Mouse (Mus musculus) kidney, embryonic 15.5 days (tissue): ENCODE measurements around the gene Card6. TPM values are rescaled to one million over a fixed set of nuclear protein-coding genes. Genes with fewer than 3 reads are reported as not detected.

Source experiments
- ATAC-seq: fragments of 200-750 bp; cut with Nextera tagmentation; replicated peaks from 2 replicates; pipeline ENCODE4 v1.8.0; 2017; ENCODE audit warnings: moderate TSS enrichment; ENCODE audit not compliant: low FRiP score
- H3K27ac ChIP-seq: fragments of 300-500 bp; sonication (generic); 2 replicates; pipeline ENCODE4 v1.5.1; 2015; ENCODE audit warnings: mild to moderate bottlenecking, inconsistent platforms
- H3K27me3 ChIP-seq: fragments of 300-500 bp; sonication (generic); 2 replicates; pipeline ENCODE4 v1.6.1; 2015; ENCODE audit warnings: inconsistent platforms
- H3K36me3 ChIP-seq: fragments of 300-500 bp; sonication (generic); 2 replicates; pipeline ENCODE4 v1.6.1; 2015; ENCODE audit warnings: inconsistent platforms
- H3K4me1 ChIP-seq: fragments of 300-500 bp; sonication (generic); 2 replicates; pipeline ENCODE4 v1.6.1; 2015; ENCODE audit warnings: inconsistent platforms
- H3K4me2 ChIP-seq: fragments of 300-500 bp; sonication (generic); 2 replicates; pipeline ENCODE4 v1.6.1; 2015; ENCODE audit warnings: moderate library complexity, mild to moderate bottlenecking, inconsistent platforms
- H3K4me3 ChIP-seq: fragments of 300-500 bp; sonication (generic); replicated peaks from 2 replicates; pipeline ENCODE4 v1.5.1; 2015; ENCODE audit warnings: mild to moderate bottlenecking, inconsistent platforms
- H3K9ac ChIP-seq: fragments of 300-500 bp; sonication (generic); 2 replicates; pipeline ENCODE4 v1.6.1; 2015; ENCODE audit warnings: mild to moderate bottlenecking, inconsistent platforms
- H3K9me3 ChIP-seq: fragments of 300-500 bp; sonication (generic); replicated peaks from 2 replicates; pipeline ENCODE4 v1.6.1; 2016; ENCODE audit warnings: inconsistent platforms
- WGBS: fragments of 180-500 bp; shearing (Covaris S2); methylation state at CpG from one replicate; pipeline ENCODE4 v1.1.7; 2015; ENCODE audit warnings: mixed read lengths; 5-methylcytosine and 5-hydroxymethylcytosine counted together
- polyA plus RNA-seq: library from polyadenylated mRNA; unstranded; fragments of >200 nt; fragmentation: Nextera tagmentation; extraction: Ambion mirVana; gene quantifications from 2 replicates; pipeline ENCODE4 v1.2.1, GENCODE M21; 2015

Card6 gene
- 1.8 and 2.1 TPM in 2 replicates for polyA plus RNA-seq

GRCm38 (mm10) chr15:5107686-5108654 lies at the start of gene Card6:
TSS of gene Card6 (minus strand) at chr15:5108539.
- Histone ChIP-seq H3K36me3 (no peaks in the 10 kb centered on the region), H3K4me3 (peak within 1 kb of the TSS; percentile 33), H3K9me3 (no peaks in the 10 kb centered on the region), H3K27ac (peak within 1 kb of the TSS; percentile 74), H3K4me2 (peak within 1 kb of the TSS; percentile 42), H3K27me3 (0 out of 2 replicates have a peak, but pooled peaks cover 2% of the 10 kb centered on the region), H3K4me1 (no peaks in the 10 kb centered on the region), H3K9ac (peak within 1 kb of the TSS; percentile 24; the same call in 1 of the 2 replicates)
- no peak for ATAC-seq
- 54% methylated on average over 21 of the region's 21 CpGs for WGBS

DNA sequence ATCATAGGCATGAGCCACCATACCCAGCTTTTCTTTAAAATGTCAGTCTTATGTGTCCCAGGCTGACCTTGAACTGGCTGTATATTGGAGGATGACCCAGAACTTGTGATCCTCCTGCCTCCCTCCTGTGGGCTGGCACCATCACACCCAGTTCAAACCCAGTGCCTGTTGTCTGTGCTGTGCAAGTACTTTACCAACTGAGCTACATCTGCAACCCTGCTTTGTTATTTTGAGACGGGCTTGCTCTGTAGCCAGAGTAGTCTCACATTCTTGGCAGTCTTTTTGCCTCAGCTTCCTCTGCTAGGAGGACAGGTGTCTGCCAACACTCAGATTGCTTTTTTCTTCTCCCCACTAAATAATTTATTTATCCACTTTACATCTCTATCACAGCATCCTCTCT lies 49.0 kb upstream of the Card6 start:
- Histone ChIP-seq H3K9ac (no peak overlapping the region), H3K9me3 (no peaks in the 10 kb centered on the region), H3K4me3 (no peak overlapping the region), H3K27ac (no peak overlapping the region), H3K36me3 (peaks cover 15% of the 10 kb centered on the region), H3K4me2 (no peak overlapping the region), H3K4me1 (peaks cover 19% of the 10 kb centered on the region), H3K27me3 (no peaks in the 10 kb centered on the region)
- 68% methylated on average over 1 of the region's 1 CpGs for WGBS
- no peak for ATAC-seq

DNA sequence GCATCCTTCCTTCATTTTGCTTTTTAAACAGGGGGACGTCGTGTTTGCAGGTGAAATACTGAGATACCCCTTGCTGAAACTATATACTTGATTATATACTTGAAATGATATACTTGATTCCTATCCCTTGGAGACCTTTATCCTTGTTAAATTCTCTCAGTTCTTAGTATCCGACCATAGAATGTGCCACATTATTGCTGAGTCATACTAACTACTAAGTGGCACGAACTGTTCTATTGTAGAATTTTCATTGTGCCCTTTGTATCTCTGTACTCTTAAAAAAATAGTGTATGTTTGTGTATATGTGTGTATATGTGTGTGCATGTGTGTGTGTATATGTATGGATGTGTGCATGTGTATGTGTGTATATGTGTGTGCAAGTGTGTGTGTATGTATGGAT lies 48.0 kb upstream of the Card6 start:
- Histone ChIP-seq H3K4me1 (peaks cover 19% of the 10 kb centered on the region), H3K27ac (no peak overlapping the region), H3K9me3 (no peaks in the 10 kb centered on the region), H3K27me3 (no peaks in the 10 kb centered on the region), H3K36me3 (peaks cover 9% of the 10 kb centered on the region), H3K4me3 (no peak overlapping the region), H3K9ac (no peak overlapping the region), H3K4me2 (no peak overlapping the region)
- ATAC-seq: no peak
- 86% methylated on average over 4 of the region's 4 CpGs for WGBS

DNA sequence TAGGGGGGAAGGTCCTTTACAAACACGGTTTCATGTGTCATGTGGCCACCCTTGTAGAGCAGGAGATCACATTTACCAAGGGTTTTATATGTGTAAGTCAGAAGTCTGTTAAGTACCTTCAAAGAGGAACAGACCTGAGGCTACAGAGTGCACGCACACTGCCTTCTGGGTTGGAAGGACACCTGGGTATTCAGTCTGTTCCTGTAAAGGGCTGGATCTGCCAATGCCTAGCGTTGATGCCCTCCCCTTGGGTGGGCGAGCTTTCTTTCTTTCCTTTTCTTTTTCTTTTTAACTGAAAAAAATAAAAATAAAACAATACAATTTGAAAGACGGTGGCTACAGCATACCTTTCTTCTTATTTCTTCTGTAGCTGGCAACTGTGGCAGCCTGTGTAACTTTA lies 46.8 kb upstream of the Card6 start:
- WGBS: 60% methylated on average over 5 of the region's 5 CpGs
- 0 out of 2 replicates have a peak, but pooled peaks have one; percentile 43 for ATAC-seq
- H3K4me2 ChIP-seq: no peak overlapping the region

GRCm38 (mm10) chr15:5154621-5155020 lies 46.3 kb upstream of the Card6 start:
- H3K4me1 ChIP-seq: peaks cover 19% of the 10 kb centered on the region
- no peak overlapping the region for H3K9ac ChIP-seq
- no peaks in the 10 kb centered on the region for H3K27me3 ChIP-seq
- 72% methylated on average over 9 of the region's 9 CpGs for WGBS
- H3K4me3 ChIP-seq: no peak overlapping the region
- H3K36me3 ChIP-seq: no peaks in the 10 kb centered on the region
- H3K9me3 ChIP-seq: no peaks in the 10 kb centered on the region
- H3K4me2 ChIP-seq: no peak overlapping the region
- H3K27ac ChIP-seq: 0 out of 2 replicates have a peak overlapping the region, but pooled peaks have one; percentile 22
- ATAC-seq: no peak

More for the DNA sequence above, 46.8 kb upstream of the Card6 start:
- no peaks in the 10 kb centered on the region for H3K27me3 ChIP-seq
- no peaks in the 10 kb centered on the region for H3K9me3 ChIP-seq
- H3K4me3 ChIP-seq: no peak overlapping the region
- H3K4me1 ChIP-seq: peaks cover 19% of the 10 kb centered on the region
- H3K36me3 ChIP-seq: peaks cover 1% of the 10 kb centered on the region; the same call in 1 of the 2 replicates
- H3K27ac ChIP-seq: 0 out of 2 replicates have a peak overlapping the region, but pooled peaks have one; percentile 22
- no peak overlapping the region for H3K9ac ChIP-seq

DNA sequence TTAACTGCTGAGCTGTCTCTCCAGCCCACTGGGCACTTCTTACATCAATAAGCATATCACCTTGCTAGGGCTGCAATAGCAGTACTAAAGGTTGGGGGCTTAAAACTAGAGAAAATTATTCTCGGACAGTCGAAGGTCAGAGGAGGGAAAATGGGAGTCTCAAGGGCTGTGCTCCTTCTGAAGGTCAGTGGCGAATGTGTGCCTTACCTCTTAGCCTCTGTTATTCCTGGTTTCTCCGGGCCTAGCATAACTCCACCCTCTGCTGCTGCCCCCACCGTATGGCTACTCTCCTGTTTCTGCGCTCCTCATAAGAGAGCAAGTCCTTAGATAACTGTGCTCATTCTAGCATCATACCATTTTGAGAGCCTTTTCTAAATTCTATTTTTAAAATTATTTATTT lies 43.8 kb upstream of the Card6 start:
- Histone ChIP-seq H3K9ac (no peak overlapping the region), H3K4me3 (no peak overlapping the region), H3K9me3 (no peaks in the 10 kb centered on the region), H3K27ac (no peak overlapping the region), H3K36me3 (no peaks in the 10 kb centered on the region), H3K27me3 (no peaks in the 10 kb centered on the region), H3K4me2 (no peak overlapping the region), H3K4me1 (peaks cover 23% of the 10 kb centered on the region)
- 85% methylated on average over 6 of the region's 6 CpGs for WGBS
- no peak for ATAC-seq

- no peak overlapping the region for H3K9ac ChIP-seq
- H3K27me3 ChIP-seq: no peaks in the 10 kb centered on the region
- no peak overlapping the region for H3K4me3 ChIP-seq
- H3K4me1 ChIP-seq: peaks cover 30% of the 10 kb centered on the region
- no peak overlapping the region for H3K27ac ChIP-seq
- 46% methylated on average over 4 of the region's 4 CpGs for WGBS
- 0 out of 2 replicates have a peak, but pooled peaks cover 3% of the 10 kb centered on the region for H3K36me3 ChIP-seq
- ATAC-seq: no peak
- H3K4me2 ChIP-seq: no peak overlapping the region
- no peaks in the 10 kb centered on the region for H3K9me3 ChIP-seq
These were observed 40.8 kb upstream of the Card6 start for GRCm38 (mm10) chr15:5149187-5149586.

GRCm38 (mm10) chr15:5145196-5145945 lies 37.0 kb upstream of the Card6 start:
- no peaks in the 10 kb centered on the region for H3K27me3 ChIP-seq
- peak overlapping the region; percentile 91 for H3K4me3 ChIP-seq
- H3K4me1 ChIP-seq: peaks cover 28% of the 10 kb centered on the region
- H3K9ac ChIP-seq: no peak overlapping the region; the same call in 1 of the 2 replicates
- no peaks in the 10 kb centered on the region for H3K9me3 ChIP-seq
- 24% methylated on average over 9 of the region's 9 CpGs for WGBS
- 0 out of 2 replicates have a peak overlapping the region, but pooled peaks have one; percentile 18 for H3K27ac ChIP-seq
- peak overlapping the region; percentile 73 for H3K4me2 ChIP-seq
- ATAC-seq: no peak
- 0 out of 2 replicates have a peak, but pooled peaks cover 3% of the 10 kb centered on the region for H3K36me3 ChIP-seq

DNA sequence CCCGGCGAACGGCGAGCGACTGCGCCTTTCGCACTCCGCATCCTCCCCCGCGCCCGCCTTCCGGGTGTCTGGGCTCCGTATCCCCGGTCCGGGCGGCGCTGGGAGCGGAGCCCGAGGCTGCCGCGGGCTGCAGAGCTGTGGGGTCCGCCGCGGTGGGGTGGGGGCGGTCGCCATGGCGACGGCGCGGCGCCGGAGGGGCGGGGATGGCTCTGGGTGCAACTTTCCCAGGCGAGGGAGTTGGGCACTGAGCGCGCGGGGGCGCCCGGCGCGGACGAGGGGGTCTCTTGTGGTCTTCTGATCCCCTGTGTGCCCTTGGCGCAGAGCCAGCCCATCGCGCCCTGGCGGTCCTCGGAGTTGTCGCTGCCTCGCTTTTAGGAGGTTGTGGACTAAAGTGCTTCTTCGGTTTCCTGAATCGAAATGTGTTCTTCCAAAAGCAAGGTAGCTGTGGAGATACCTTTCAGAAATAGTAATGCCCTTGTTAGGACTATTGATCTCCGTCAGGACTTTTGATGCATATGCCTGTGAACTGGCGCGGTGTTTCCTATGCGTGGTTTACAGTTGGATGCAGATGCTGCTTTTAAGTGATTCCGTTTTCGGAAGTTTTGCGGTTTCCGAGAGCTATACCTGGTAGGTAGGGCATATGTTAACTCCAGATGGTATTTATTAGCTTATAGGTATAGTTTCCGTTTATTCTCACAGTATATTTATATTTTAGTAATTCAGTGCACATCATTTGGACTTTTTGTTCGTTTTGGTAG lies 35.9 kb upstream of the Card6 start:
- ATAC-seq: peak; percentile 90
- Histone ChIP-seq H3K4me2 (peak overlapping the region; percentile 73), H3K4me3 (peak overlapping the region; percentile 91), H3K9ac (peak overlapping the region; percentile 91), H3K27me3 (no peaks in the 10 kb centered on the region), H3K4me1 (peaks cover 26% of the 10 kb centered on the region), H3K27ac (peak overlapping the region; percentile 97), H3K9me3 (no peaks in the 10 kb centered on the region), H3K36me3 (0 out of 2 replicates have a peak, but pooled peaks cover 3% of the 10 kb centered on the region)
- under 1% methylated on average over 58 of the region's 61 CpGs for WGBS

GRCm38 (mm10) chr15:5143361-5144020 lies 35.2 kb upstream of the Card6 start, which contains the start of gene Prkaa1:
TSS of gene Prkaa1 (plus strand) at chr15:5143861.
- 0 out of 2 replicates have a peak, but pooled peaks cover 3% of the 10 kb centered on the region for H3K36me3 ChIP-seq
- H3K9ac ChIP-seq: peak within 1 kb of the TSS; percentile 91
- peak within 1 kb of the TSS; percentile 73 for H3K4me2 ChIP-seq
- peaks cover 20% of the 10 kb centered on the region for H3K4me1 ChIP-seq
- H3K4me3 ChIP-seq: peak within 1 kb of the TSS; percentile 91
- WGBS: 0% methylated on average over 63 of the region's 80 CpGs
- ATAC-seq: peak; percentile 92
- H3K9me3 ChIP-seq: no peaks in the 10 kb centered on the region
- no peaks in the 10 kb centered on the region for H3K27me3 ChIP-seq
- H3K27ac ChIP-seq: peak within 1 kb of the TSS; percentile 97

DNA sequence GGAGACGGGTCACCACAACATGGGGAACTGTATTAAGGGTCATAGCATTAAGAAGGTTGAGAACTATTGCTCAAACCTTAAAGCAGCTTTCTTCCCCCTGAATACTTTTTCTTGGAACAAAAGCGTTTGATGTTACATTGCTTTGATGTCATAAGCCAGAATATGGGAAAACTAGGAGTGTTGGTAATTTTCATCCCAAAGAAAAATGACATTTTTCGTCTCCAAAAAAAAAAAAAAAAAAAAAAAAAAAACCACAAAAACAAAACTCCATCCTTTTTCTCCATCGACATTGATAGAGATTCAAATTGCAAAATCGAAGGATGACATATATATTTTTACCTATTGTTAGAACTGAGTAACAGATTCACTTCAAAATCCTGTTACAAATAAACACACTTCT lies 34.4 kb upstream of the Card6 start:
- Histone ChIP-seq H3K9ac (no peak overlapping the region), H3K9me3 (no peaks in the 10 kb centered on the region), H3K36me3 (0 out of 2 replicates have a peak, but pooled peaks cover 3% of the 10 kb centered on the region), H3K27ac (no peak overlapping the region), H3K4me1 (peaks cover 18% of the 10 kb centered on the region), H3K4me3 (no peak overlapping the region), H3K27me3 (no peaks in the 10 kb centered on the region), H3K4me2 (no peak overlapping the region)
- ATAC-seq: no peak
- 67% methylated on average over 5 of the region's 5 CpGs for WGBS
